ENCODE assay signal across 22 mouse cellular contexts in the genomic region with DNA sequence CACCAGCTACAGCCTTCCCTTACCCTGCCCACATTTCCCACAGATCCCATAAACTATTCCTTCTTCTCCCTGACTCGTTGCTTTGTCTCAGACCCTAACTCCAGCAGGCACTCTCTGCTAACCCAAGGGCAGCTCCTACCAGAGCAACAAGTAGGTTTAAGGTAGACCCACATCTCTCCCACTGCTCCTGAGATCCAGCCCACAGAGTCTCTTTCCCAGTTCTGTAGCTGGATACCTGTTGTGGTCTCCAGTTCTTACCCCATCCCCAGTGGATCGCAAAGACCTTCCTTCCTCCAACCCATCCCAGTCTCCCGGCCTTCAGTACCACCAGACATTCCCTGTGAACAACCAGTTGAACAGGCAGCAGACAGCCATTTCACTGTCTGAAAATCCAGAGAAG. TPM values are rescaled to one million over a fixed set of nuclear protein-coding genes. Genes with fewer than 3 reads are reported as not detected.
"Had no signal": no experiment of that assay in that cellular context is flagged by ENCODE, and none has a peak within 500 bp of the region (broad histone marks: within the 10 kb centered on the region; RNA-seq: fewer than 3 reads in every experiment).

No protein-coding gene starts in this region.

- H3K4me1 ChIP-seq: liver, embryonic 15.5 days; midbrain, embryonic 13.5 days; midbrain, embryonic 15.5 days; neural tube, embryonic 12.5 days had no signal

- DNase-seq: liver, postnatal 0 days; lung, adult 2 months; lung, postnatal 14 days; lung, postnatal 36 days; retina, postnatal 1 day; right cerebral cortex, adult 18-20 months; right cerebral cortex, postnatal 25 days; right cerebral cortex, postnatal 4 days; spleen, adult 18-20 months; thymus, adult 18-20 months; thymus, postnatal 14 days; thymus, postnatal 36 days had no signal

- ATAC-seq: liver, postnatal 0 days; lung, postnatal 0 days; midbrain, embryonic 13.5 days; midbrain, embryonic 15.5 days had no signal

- H3K27me3 ChIP-seq: liver, embryonic 15.5 days; lung, embryonic 15.5 days; megakaryocyte, embryonic 14.5 days; midbrain, embryonic 13.5 days; midbrain, embryonic 15.5 days; neural tube, embryonic 12.5 days had no signal

- H3K9ac ChIP-seq: liver, embryonic 15.5 days; liver, postnatal 0 days; lung, embryonic 15.5 days; midbrain, embryonic 13.5 days; midbrain, embryonic 15.5 days; neural tube, embryonic 12.5 days had no signal

- H3K4me3 ChIP-seq: liver, embryonic 15.5 days; lung, embryonic 15.5 days; megakaryocyte, embryonic 14.5 days; midbrain, embryonic 13.5 days; midbrain, embryonic 15.5 days; myocyte; neural tube, embryonic 12.5 days had no signal

- H3K4me2 ChIP-seq: liver, embryonic 15.5 days; lung, embryonic 15.5 days; midbrain, embryonic 11.5 days; midbrain, embryonic 13.5 days; midbrain, embryonic 15.5 days; neural tube, embryonic 12.5 days had no signal

- H3K36me3 ChIP-seq: liver, embryonic 15.5 days; lung, embryonic 15.5 days; midbrain, embryonic 13.5 days; midbrain, embryonic 15.5 days; neural tube, embryonic 12.5 days had no signal

- H3K27ac ChIP-seq: liver, embryonic 15.5 days; lung, embryonic 15.5 days; macrophage; midbrain, embryonic 13.5 days; midbrain, embryonic 15.5 days; neural tube, embryonic 12.5 days had no signal

- H3K9me3 ChIP-seq: liver, embryonic 15.5 days; lung, embryonic 15.5 days; megakaryocyte, embryonic 14.5 days; midbrain, embryonic 13.5 days; midbrain, embryonic 15.5 days; neural tube, embryonic 12.5 days had no signal

RNA-seq across cellular contexts. Expression of gene Aff3, which starts 7.0 kb away (rescaled TPM):
- polyA plus RNA-seq: myocyte had no signal
